Mouse (Mus musculus) stomach, embryonic 16.5 days (tissue): ENCODE data around the gene Zswim9. TPM values are rescaled to one million over a fixed set of nuclear protein-coding genes. Genes with fewer than 3 reads are reported as not detected.
A peak's percentile ranks its signal among the peaks of the same experiment; 100 is the strongest.
"Not testable (repeated sequence)": the region's sequence is repeated elsewhere in the genome, so short reads cannot be mapped to it uniquely, and the experiment has no call there.

Experiments used
- ATAC-seq: fragments of 200-750 bp; cut with Nextera tagmentation; 2 replicates; pipeline ENCODE4 v1.8.0; 2017; ENCODE audit warnings: moderate number of reproducible peaks, moderate TSS enrichment; ENCODE audit not compliant: insufficient read depth, low FRiP score
- H3K27ac ChIP-seq: fragments of 300-500 bp; sonication (generic); 2 replicates; pipeline ENCODE4 v1.5.1; 2014; ENCODE audit warnings: low read length
- H3K27me3 ChIP-seq: fragments of 300-500 bp; sonication (generic); 2 replicates; pipeline ENCODE4 v1.6.1; 2014; ENCODE audit warnings: low read length, control low read depth, mixed read lengths; ENCODE audit not compliant: control insufficient read depth, insufficient read depth
- H3K36me3 ChIP-seq: fragments of 300-500 bp; sonication (generic); 2 replicates; pipeline ENCODE4 v1.6.1; 2014; ENCODE audit warnings: low read length; ENCODE audit not compliant: control insufficient read depth, insufficient read depth
- H3K4me1 ChIP-seq: fragments of 300-500 bp; sonication (generic); 2 replicates; pipeline ENCODE4 v1.6.1; 2014; ENCODE audit warnings: low read length, control low read depth, mixed read lengths; ENCODE audit not compliant: control insufficient read depth, insufficient read depth
- H3K4me2 ChIP-seq: fragments of 300-500 bp; sonication (generic); 2 replicates; pipeline ENCODE4 v1.6.1; 2014; ENCODE audit warnings: low read depth, low read length, mixed read lengths
- H3K4me3 ChIP-seq: fragments of 300-500 bp; sonication (generic); replicated peaks from 2 replicates; pipeline ENCODE4 v1.5.1; 2014; ENCODE audit warnings: mild to moderate bottlenecking, low read length
- H3K9ac ChIP-seq: fragments of 300-500 bp; sonication (generic); 2 replicates; pipeline ENCODE4 v1.6.1; 2014; ENCODE audit warnings: low read length
- H3K9me3 ChIP-seq: fragments of 300-500 bp; sonication (generic); replicated peaks from 2 replicates; pipeline ENCODE4 v1.6.1; 2016; ENCODE audit warnings: low read length, control low read depth; ENCODE audit not compliant: control insufficient read depth
- WGBS: fragments of 180-500 bp; shearing (Covaris S2); extraction: QIAGEN DNeasy Blood & Tissue Kit; methylation state at CpG from one replicate; pipeline ENCODE4 v1.1.7; 2014; 5-methylcytosine and 5-hydroxymethylcytosine counted together
- polyA plus RNA-seq: library from polyadenylated mRNA; unstranded; fragments of >200 nt; fragmentation: Nextera tagmentation; extraction: Ambion mirVana; gene quantifications from 2 replicates; pipeline ENCODE4 v1.2.1, GENCODE M21; 2015

The Zswim9 gene
- polyA plus RNA-seq, 1 experiment from 2014 or later: 7.6 TPM

DNA sequence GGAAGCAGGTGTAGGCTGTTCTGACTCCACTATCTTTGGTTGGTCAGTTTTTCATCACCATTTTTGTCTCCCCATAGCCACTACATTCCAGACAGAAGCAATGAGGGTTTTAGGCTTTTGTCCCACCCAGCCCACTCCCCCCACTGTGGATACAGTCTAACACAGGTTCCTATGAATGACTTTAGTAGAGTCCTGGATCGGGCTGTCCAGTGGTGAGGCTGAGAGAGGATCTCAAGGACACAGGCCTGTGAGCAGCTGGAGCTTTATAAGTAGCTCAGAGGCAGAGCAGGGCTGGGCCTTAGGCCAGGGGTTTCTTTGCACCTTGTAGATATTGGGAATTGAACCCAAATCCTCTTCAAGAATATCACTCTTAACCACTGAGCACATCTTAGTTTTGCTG is 23.1 kb upstream of the Zswim9 start:
- 93% methylated on average over 1 of the region's 1 CpGs for WGBS
- no peak overlapping the region for H3K27ac ChIP-seq
- no peak overlapping the region for H3K9ac ChIP-seq
- H3K4me3 ChIP-seq: no peak overlapping the region
- no peak overlapping the region for H3K4me2 ChIP-seq
- no peaks in the 10 kb centered on the region for H3K27me3 ChIP-seq
- ATAC-seq: no peak
- H3K9me3 ChIP-seq: no peaks in the 10 kb centered on the region
- H3K4me1 ChIP-seq: no peaks in the 10 kb centered on the region
- H3K36me3 ChIP-seq: peaks cover 13% of the 10 kb centered on the region

DNA sequence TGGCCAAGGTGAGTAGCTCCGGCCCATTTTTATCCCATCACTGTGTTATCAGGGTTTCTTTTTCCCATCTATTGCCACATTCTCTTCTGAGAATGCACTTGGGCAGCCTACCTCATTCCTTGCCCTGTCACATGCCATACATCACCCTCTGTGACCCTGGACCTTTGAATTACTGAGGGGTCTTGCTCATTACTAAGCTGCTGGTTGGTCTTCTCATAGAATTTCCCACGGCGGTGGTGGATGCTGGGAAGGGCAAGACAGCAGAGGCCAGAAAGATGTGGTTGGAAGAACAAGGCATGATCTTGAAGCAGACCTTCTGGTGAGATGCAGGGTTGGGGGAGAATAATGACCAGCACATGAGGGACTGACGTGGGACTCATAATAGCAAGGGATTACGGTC is 20.3 kb upstream of the Zswim9 start:
- Histone ChIP-seq H3K4me1 (no peaks in the 10 kb centered on the region), H3K27ac (no peak overlapping the region), H3K27me3 (no peaks in the 10 kb centered on the region), H3K36me3 (peaks cover 18% of the 10 kb centered on the region), H3K9ac (no peak overlapping the region), H3K4me3 (no peak overlapping the region), H3K4me2 (no peak overlapping the region), H3K9me3 (no peaks in the 10 kb centered on the region)
- 93% methylated on average over 5 of the region's 5 CpGs for WGBS
- no peak for ATAC-seq

DNA sequence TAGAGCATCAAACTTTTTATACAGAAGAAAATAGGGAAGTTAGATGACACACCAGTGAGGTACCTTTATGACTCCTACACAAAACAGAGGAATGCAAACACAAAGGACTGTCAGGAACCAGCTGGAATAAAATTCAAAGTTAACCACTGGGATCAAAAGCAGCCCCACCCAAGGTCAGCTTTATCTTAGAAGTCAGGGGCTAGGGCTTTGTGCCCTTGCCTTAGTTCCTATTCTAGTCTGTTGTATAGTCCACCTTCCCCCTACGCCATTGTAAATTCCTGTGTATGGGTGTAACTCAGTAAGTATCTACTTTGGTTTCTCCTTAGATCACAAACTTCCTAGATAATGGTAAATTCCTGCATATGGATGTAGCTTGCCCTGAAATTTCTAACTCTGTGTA is 19.1 kb upstream of the Zswim9 start:
- 85% methylated on average over 1 of the region's 1 CpGs for WGBS
- H3K4me3 ChIP-seq: no peak overlapping the region
- no peaks in the 10 kb centered on the region for H3K27me3 ChIP-seq
- no peaks in the 10 kb centered on the region for H3K4me1 ChIP-seq
- H3K9ac ChIP-seq: no peak overlapping the region
- no peak overlapping the region for H3K27ac ChIP-seq
- no peak overlapping the region for H3K4me2 ChIP-seq
- no peaks in the 10 kb centered on the region for H3K9me3 ChIP-seq
- ATAC-seq: no peak
- H3K36me3 ChIP-seq: peaks cover 20% of the 10 kb centered on the region

DNA sequence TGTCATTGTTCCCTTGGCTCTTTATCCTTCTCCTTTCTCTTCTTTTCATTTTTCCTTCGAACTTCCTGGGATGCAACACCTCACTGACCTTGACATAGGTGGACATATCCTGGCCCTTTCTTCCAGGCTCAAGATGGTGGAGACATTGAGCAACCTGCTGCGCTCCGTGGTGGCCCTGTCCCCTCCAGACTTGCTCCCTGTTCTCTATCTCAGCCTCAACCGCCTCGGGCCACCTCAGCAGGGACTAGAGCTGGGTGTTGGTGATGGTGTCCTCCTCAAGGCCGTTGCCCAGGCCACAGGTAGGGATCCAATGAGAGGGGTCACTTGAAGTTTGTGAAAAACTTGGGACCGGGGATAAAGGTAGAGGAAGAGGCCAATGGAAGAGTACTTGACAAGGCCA is 16.7 kb upstream of the Zswim9 start:
- H3K27me3 ChIP-seq: no peaks in the 10 kb centered on the region
- ATAC-seq: no peak

DNA sequence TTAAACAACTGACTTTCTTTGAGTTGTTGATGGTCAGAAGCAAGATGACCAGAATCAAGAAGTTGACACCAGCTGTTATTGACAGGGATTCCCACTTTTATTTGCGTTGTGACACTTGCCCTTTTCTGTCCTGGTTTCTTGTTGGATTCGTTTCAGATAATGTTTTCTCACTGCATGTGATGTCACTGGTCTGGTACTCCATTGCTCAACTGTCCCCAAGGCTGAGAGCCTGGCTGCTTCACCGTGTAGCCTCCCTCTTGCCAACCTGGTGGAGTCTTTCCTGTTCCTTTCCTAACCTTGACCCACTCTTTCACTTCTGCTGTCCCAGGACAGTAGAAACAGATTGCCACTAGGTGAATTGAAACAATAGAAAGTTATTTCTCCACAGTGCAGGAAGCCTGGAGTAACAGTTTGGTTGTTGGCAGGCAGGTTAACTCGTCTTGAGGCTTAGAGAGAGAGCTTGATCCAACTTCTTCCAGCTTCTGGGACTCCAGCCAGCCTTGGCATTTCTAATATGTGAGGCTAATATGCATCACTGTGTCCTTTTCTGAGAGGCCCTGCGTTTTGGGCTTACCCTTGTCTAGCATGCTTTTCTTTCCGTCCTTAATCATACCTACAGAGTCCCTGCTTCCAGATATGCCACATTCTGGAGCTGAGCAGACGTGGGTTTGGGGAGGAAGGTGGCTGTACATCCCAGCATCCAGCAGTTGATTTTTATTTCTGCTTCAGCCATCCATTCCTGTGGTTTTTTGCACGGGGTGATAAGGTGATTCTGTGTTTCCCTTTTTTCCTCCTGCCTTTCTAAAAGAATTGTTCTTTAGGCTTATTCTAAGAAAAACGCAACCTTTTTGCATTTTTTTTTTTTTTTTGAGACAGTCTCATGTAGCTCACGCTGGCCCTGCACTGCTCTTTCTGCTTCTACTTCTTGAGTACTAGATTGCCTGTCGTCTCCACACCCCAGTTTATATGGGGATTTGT is 15.6 kb upstream of the Zswim9 start:
- Histone ChIP-seq H3K9me3 (no peaks in the 10 kb centered on the region), H3K4me3 (no peak overlapping the region), H3K4me2 (no peak overlapping the region), H3K27me3 (no peaks in the 10 kb centered on the region), H3K36me3 (peaks cover 27% of the 10 kb centered on the region), H3K4me1 (no peaks in the 10 kb centered on the region), H3K27ac (no peak overlapping the region), H3K9ac (no peak overlapping the region)
- WGBS: 82% methylated on average over 11 of the region's 11 CpGs
- no peak for ATAC-seq

More for the DNA sequence above, 16.7 kb upstream of the Zswim9 start:
- Histone ChIP-seq H3K9ac (no peak overlapping the region), H3K4me1 (no peaks in the 10 kb centered on the region), H3K9me3 (no peaks in the 10 kb centered on the region), H3K4me3 (no peak overlapping the region), H3K36me3 (peaks cover 27% of the 10 kb centered on the region), H3K4me2 (no peak overlapping the region), H3K27ac (no peak overlapping the region)
- 92% methylated on average over 7 of the region's 7 CpGs for WGBS

DNA sequence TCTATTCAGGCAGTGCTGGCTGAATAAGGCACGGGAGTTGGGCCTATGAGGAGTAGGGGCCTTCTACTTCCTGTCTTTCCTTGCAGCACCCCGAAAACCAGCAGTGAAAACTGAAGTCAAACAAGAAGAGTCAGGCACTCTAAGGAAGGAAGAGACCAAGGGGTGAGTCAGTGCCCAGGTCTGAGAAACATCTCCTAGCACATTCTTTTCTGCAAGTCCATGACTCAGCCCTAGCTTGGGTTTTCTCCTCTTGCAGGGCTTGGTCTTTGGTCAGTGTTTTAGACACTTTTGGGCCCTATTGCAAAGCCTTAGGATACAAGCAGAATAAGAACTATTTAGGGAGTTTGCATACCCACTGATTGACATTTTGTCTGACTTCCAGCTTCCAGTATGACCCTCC is 12.8 kb upstream of the Zswim9 start:
- Histone ChIP-seq H3K36me3 (peaks cover 23% of the 10 kb centered on the region), H3K27me3 (no peaks in the 10 kb centered on the region), H3K9me3 (no peaks in the 10 kb centered on the region), H3K9ac (no peak overlapping the region), H3K4me1 (no peaks in the 10 kb centered on the region), H3K27ac (no peak overlapping the region), H3K4me2 (no peak overlapping the region), H3K4me3 (no peak overlapping the region)
- WGBS: 85% methylated on average over 2 of the region's 2 CpGs
- ATAC-seq: no peak

DNA sequence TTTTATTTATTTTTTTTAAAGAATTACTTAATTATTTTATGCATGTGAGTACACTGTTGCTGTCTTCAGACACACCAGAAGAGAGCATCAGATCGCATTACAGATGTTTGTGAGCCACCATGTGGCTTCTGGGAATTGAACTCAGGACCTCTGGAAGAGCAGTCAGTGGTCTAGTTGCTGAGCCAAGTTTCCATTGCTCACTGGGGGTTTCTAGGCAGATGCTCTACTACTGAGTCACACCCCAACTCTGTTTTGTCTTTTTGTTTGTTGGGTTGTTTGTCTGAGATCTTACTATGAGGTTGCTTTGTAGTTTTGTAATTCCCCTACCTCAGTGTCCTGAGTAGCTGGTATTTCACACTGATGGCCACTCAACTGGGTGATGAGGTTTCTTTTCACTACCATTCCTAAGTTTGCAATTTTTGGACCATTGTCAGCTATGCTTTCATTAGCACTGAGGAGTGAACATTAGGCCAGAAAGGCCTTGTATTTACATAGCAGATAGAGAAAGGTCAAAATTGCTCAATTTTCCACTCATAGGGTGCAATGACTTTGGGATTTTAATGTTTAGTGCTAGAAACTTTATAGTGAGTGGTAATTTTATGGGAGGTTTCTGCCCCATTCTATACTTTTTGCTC is 11.6 kb upstream of the Zswim9 start:
- Histone ChIP-seq H3K4me2 (no peak overlapping the region), H3K4me1 (no peaks in the 10 kb centered on the region), H3K9ac (no peak overlapping the region), H3K36me3 (peaks cover 18% of the 10 kb centered on the region; the same call in 1 of the 2 replicates), H3K27ac (no peak overlapping the region), H3K27me3 (no peaks in the 10 kb centered on the region), H3K9me3 (no peaks in the 10 kb centered on the region), H3K4me3 (no peak overlapping the region)
- WGBS: 85% methylated on average over 1 of the region's 1 CpGs
- ATAC-seq: no peak

DNA sequence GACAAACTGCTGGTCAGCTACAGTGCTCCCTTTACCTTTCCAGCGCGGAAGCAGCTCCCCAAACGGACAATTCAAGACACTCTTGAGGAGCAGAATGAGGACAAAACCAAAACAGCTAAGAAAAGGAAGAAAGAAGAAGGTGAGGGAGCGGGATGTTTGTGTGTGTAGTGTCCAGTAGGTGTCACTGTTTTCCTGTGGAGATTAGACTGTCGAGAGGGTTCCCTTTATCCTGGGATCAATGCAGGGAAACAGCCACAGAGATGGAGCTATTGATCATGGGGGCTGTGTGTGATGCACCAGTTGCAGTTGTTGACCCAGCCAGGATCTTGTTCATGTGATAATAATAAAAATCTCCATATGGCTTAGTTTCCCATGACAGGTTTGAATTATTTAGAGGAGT is 10.1 kb upstream of the Zswim9 start:
- no peak overlapping the region for H3K27ac ChIP-seq
- 50% methylated on average over 5 of the region's 5 CpGs for WGBS
- no peaks in the 10 kb centered on the region for H3K9me3 ChIP-seq
- no peaks in the 10 kb centered on the region for H3K27me3 ChIP-seq
- no peak for ATAC-seq
- H3K4me3 ChIP-seq: no peak overlapping the region
- no peaks in the 10 kb centered on the region for H3K4me1 ChIP-seq
- no peak overlapping the region for H3K9ac ChIP-seq
- H3K36me3 ChIP-seq: peaks cover 14% of the 10 kb centered on the region; the same call in 1 of the 2 replicates
- H3K4me2 ChIP-seq: no peak overlapping the region

DNA sequence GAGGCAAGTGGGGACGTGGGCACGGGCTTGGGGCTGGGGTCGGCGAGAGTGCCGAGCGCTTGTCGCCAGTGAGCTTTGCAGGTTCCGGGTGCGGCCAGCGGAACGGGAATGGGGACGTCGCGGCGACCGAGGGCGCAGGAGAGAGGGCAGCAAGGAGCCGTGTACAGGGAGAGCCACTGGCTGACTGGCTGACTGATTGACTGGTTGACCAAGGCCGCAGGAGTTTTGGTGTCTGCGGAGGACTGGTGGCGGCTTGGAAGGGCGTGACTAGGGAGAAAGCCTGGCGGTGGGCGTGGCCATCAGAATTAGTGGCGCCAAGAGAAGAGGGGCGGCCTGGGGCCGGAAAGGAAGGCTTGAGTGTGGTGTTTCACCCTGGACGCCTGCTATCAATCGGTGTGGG is 436 bp upstream of the Zswim9 start:
- H3K4me1 ChIP-seq, H3K9me3 ChIP-seq, H3K27ac ChIP-seq, H3K27me3 ChIP-seq: not testable (repeated sequence)
- H3K4me2 ChIP-seq: peak overlapping the region; percentile 27; the same call in 1 of the 2 replicates
- ATAC-seq: peak; percentile 63
- peaks cover 22% of the 10 kb centered on the region for H3K36me3 ChIP-seq
- peak overlapping the region; percentile 80 for H3K9ac ChIP-seq
- H3K4me3 ChIP-seq: peak overlapping the region; percentile 60
- 0% methylated on average over 10 of the region's 29 CpGs for WGBS
